Mouse (Mus musculus) c-Kit-positive CD71-positive TER-119-positive erythroid progenitor cells, embryonic 14.5 days (primary cell): ENCODE measurements around the gene Art5.

Experiments used
- DNase-seq: peaks from one replicate; pipeline ENCODE4 v3.0.0-alpha.2; 2013; ENCODE audit warnings: low spot score

Art5 gene

DNA sequence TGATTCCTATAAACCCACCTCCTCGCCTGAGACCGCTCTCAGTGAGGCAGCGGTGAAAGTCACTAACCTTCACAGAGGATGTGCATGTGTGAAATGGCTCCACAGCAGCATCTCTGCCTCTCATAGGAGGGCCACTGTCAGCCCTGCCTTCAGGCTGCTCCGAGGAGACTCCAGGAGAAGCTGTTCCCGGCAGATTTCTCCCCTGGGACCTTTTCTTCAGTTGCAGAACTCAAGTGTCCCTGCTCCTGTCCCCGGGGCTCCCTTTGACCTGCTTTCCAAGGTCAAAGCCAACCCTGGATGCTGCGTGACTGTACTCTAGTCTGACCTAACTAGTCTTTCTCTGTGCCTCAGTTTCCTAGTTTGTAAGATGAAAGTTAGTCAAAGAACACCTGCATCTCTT, at the start of gene Art5:
Gene Art5 (minus strand): TSS at position 319 of the 400 bp plus-strand sequence.
- DNase-seq, result no peak

DNA sequence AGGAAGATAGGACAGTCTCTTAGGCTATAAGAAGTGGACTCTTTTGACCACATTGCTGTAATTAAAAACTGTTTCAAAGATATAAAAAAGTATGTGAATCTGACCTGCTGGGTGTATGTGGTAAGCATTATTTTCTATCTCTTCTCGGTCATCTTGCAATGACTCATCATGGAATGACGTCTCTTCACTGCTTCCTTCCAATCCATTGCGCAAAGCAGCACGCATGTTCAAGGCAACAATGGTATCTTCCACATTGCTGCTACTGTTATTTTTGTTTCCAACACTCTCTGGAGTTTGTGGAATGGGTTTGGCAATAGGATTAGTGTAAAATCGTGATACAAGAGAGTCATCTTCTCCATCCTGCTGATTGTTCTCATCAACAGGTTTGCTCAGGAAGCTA, 44.4 kb upstream of the Art5 start:
- no peak for DNase-seq

DNA sequence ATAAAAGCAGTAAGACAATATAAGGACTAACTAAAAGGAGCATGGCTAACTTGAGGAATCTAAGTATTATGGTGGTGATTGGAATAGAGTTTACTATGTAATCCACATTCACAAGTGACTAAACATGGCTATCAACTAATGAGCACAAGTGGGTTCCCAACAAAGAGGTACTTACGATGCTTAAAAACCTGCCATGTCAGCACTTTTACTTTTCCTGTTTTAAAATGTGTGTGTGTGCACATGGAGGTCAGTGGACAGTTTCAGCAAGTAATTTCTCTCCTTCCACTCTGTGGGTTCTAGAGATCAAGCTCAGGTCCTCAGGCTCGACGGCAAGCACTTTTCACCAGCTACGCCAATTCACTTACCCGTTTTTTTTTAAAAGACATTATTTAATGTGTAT, 28.6 kb upstream of the Art5 start:
- DNase-seq, result no peak

- DNase-seq, result peak; percentile 59
These were observed 28.2 kb upstream of the Art5 start for GRCm38 (mm10) chr7:102137464-102137863.

- DNase-seq, result no peak
These were observed 23.1 kb upstream of the Art5 start for GRCm38 (mm10) chr7:102132395-102132794.

DNA sequence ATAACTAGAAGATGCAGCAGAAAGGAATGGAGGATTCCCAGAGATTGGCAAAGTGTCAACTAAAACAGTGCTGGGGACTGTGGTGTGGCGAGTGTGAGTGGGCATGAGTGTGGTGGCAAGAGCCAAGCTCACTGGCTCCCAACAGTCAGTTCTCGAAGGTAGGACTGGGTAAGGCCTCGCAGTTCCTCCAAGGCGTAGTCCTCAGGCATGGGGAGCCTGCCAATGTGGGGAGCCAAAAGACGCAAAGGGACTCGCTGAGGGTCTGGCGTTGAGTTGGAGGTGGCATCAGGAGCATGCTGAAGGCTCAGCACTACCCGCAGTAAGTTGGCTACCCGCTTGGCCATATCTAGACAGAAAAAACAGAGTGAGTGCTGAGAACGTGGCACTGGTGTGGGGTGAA, 11.0 kb upstream of the Art5 start:
- no peak for DNase-seq

- DNase-seq, result no peak
These were observed 8.1 kb upstream of the Art5 start for GRCm38 (mm10) chr7:102117382-102117781.

DNA sequence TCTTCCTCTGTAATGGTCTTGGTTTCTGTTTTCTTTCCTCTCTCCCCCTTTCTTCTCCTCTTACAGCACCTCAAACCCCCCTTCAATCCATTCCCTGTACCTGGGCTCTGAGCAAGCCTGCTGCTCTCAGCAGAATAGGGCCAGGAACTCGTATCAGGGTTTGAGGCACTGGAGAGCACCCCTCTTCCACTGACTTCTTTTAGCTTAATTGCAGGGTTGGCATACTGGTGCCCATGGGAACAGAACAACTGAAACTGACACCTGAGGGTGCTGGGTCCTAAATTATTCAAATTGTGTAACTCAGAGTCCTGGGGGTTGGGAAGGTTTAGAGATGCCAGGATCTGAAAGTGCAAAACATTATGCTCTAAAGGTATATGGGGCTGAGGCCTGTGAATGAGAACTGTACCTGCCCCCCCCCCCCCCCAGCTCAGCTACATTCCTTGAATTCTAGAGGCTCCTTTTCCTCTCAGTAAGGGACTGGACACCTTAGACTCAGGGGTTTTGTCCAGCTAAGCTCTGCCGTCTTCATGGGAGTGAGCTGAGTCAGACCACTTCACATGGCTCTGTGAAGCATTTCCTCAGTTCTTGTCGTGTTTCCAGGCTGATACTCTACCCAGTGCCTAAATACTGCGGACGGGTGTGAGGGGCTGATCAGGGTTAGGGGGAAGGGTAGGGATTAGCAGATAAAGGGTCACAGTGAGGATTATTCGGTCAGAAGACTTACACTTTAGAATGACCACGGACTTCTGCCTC, 7.5 kb upstream of the Art5 start, which contains the start of gene Chrna10:
Gene Chrna10 (minus strand): TSS at position 250 of the 753 bp plus-strand sequence.
- DNase-seq, result no peak

DNA sequence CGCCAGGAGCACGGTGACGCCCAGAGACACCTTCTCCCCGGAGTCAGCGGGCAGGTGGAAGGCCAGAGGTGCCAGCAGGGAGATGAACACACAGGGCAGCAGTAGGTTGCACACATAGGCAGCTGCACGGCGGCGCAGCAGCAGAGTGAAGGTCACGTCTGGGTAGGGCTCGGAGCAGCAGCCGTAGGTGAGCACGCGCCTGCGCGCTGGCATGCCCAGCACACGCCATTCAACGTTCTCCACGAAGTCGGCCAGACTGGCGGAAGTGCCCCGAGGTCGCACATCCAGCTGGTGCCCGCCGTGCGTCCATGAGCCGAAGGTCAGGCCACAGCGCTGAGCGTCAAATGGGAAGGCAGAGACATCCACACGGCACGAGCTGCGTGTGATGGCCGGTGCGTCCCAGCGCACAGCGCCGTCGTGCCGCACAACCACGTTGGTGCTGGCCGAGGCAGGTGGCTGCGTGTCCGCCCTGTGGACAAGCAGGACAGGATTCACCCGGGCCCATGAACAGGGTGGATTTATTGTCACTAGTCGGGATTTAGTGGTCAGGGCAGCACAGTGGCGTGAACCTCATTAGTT, 4.0 kb upstream of the Art5 start:
- DNase-seq, result no peak

GRCm38 (mm10) chr7:102109746-102110145, 457 bp upstream of the Art5 start:
- DNase-seq, result no peak

DNA sequence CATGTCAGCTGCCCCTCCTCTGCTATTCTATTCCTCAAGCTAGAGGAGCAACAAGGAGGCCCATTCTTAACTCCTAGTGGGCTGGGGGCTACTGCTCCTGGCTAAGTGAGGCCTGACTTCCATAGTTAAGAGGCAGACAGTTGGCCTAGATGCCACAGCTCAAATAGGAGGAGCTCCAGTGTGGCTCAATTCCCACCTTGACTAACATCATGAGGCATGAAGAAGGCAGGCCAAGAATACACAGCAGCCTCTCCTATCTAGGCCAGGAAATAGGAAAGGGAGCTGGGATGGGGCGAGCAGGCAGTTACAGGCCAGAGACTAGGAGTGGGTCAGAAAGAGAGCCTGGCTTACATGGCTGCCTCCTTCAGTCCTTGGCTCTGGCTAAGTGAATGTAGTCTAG, 1.1 kb downstream of the Art5 start:
- no peak for DNase-seq

- no peak for DNase-seq
These were observed 2.6 kb downstream of the Art5 start for GRCm38 (mm10) chr7:102106700-102107141.

GRCm38 (mm10) chr7:102104126-102104525, 5.2 kb downstream of the Art5 start:
- no peak for DNase-seq

DNA sequence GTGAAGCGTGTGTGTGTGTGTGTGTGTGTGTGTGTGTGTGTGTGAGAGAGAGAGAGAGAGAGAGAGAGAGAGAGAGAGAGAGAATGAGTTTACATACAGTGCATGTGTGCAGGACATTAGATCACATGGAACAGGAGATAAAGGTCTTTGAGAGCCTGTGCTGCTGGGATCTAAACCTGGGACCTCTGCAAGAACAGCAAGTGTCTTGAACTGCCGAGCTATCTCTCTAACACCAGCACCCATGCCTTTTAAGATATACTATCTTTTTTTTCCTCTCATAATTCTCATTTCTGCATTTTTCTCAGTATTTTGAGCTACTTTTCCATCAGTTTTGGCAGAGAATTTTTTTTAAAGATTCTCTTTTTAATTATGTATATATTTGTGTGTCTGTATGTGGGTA, 5.7 kb downstream of the Art5 start:
- peak; percentile 26 for DNase-seq

DNA sequence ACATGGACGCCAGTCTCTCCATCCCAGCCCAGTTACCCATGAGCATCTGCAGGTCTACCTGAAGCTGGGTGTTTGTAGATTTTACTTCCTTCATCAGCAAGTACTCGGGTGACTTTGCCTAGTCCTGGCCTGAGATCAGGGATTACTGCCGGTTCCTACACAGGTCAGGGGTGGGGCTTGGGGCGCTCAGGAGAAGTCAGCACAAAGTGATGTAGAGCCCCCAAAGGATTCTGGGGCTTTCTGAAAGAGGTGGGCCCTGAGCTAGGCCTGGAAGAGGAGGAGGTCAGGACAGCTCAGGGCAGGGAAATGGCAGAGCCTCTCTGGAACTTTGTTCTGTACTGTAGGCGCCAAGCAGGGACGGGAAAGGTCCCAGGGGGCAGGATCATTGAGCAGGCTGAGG, 6.6 kb downstream of the Art5 start:
- no peak for DNase-seq

GRCm38 (mm10) chr7:102102241-102102640, 7.0 kb downstream of the Art5 start:
- no peak for DNase-seq

DNA sequence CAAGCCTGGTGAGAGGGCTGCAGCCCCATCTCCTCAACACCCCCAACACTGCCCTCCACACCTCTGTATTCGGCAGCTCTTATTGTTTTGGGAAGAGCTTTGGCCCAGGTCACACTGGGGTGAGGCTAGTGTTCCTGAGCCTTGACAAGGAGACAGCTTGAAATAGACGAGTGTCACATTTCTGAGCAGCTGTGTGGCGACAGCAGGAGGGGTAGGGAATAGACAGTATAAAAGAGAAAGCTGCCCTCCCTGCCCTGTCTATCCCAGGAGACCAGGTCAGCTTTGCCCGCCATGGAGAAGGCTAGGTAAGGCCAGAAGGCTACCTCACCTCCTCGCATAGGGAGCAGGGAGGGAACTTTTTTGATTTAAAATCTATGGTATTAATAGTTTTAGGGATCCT, 7.8 kb downstream of the Art5 start, which contains the start of gene Art1:
Gene Art1 (plus strand): TSS at position 257 of the 400 bp plus-strand sequence.
- DNase-seq, result no peak

DNA sequence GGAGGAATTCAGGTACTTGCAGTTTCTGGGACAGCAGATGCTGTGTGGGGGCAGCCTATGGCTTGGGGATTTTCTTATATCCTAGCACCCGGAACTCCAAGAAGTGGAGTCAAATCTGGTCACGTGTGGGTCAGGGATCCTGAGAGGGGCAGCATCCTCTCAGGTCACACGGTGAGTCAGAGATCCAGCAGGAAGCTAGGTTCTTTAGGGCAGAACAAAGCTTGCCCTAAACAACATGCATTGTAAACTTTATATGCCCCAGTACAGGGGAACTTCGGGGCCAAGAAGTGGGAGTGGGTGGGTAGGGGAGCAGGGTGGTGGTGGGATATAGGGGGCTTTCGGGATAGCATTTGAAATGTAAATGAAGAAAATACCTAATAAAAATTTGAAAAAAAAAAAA, 8.4 kb downstream of the Art5 start:
- no peak for DNase-seq

DNA sequence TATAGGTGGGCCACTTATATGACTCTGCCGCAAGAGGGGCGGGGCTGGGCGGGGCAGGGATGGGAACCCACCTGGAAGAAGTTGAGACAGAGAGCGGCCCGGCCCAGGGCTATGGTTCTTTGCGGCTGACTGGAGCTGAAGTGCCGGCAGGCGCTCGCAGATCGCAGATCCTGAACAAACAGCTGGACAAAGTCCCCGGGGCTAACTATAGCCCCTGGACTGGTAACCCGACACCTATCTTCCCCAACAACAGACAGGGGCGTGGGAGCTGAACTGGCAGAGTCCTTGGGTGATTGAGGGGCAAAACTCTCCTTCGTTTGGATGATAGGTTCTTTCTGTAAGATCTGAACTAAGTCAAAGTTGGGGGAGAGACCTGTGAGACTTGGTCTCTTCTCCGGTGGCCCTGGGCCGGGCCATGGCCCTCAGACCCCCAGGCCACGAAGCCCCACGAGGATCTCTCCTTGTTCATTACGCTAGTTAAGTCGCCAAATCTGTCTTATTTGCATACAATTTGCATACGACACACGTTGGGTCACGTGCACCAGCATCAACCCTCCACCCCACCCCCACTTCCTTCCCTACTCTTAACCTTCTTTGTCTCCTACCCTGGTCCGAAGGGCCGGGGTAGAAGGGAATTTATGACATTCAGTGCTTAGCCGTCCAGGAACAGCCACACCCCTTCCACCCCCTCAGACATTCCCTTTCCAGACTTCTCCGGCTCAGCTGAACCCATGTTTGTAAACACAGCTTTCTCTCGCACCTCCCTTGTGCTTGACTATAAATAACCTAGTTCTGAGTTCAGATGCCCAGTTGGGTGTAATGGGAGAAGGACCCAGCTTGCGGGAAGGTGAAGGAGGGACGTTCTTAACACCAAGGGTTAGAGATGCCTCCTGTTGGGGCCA, 9.3 kb downstream of the Art5 start:
- peak; percentile 40 for DNase-seq

GRCm38 (mm10) chr7:102087336-102087735, 22.0 kb downstream of the Art5 start:
- DNase-seq, result no peak

- no peak for DNase-seq
These were observed 25.1 kb downstream of the Art5 start for GRCm38 (mm10) chr7:102084041-102084696.

DNA sequence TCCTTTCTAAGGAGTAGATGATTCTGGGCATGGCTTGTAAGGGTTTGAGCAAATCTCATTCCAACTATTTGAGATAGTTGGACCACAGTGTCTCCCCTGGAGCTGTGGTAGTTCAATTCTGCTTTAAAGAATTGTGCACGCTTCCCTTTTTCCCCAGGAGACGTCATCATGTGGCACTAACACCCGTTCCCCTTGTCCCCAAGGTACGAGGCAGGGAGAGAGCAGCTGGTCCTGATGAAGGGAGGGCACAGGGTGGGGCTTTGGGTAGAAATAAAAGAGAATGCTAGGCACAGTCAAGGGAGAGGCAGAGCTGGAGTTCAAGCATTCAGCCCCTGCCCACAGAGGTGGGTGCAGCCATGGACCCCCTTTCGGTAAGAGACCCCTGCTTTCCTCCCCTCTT, 26.5 kb downstream of the Art5 start, which contains the start of gene Trpc2:
Gene Trpc2 (plus strand): TSS at position 301 of the 400 bp plus-strand sequence.
- DNase-seq, result no peak
